10 mouse cellular contexts compared by ENCODE assay signal in genomic region chr11:103261671-103262411, GRCm38 (mm10). TPM values are rescaled to one million over a fixed set of nuclear protein-coding genes. Genes with fewer than 3 reads are reported as not detected.
DNase-seq lines count a peak whose midpoint lies in the region; ATAC-seq and TF ChIP-seq lines count a peak whose summit lies in the region.
"Had no signal": no experiment of that assay in that cellular context is flagged by ENCODE, and none has a peak within 500 bp of the region (broad histone marks: within the 10 kb centered on the region; RNA-seq: fewer than 3 reads in every experiment).

No protein-coding gene starts in this region.

- H3K27ac ChIP-seq in hindbrain, embryonic 13.5 days = no peak overlapping the region
- no peak overlapping the region for H3K27ac ChIP-seq in hindbrain, embryonic 16.5 days (ENCODE audit: low read depth, low read length)
- peak overlapping the region; percentile 78 for H3K27ac ChIP-seq in CH12.LX (ENCODE audit: insufficient read depth, low read depth)
- peak overlapping the region; percentile 81 for H3K27ac ChIP-seq in heart, adult 2 months
- peak overlapping the region; percentile 47; the same call in 1 of the 2 replicates for H3K27ac ChIP-seq in kidney, embryonic 14.5 days (ENCODE audit: low read depth, low read length)
- H3K27ac ChIP-seq: forebrain, embryonic 12.5 days; limb, embryonic 12.5 days had no signal

- in situ Hi-C loops in CH12.LX (cut with MboI; ENCODE audit: low pct_ligation_motif_present, low pct_unique_long_range_greater_than_20kb, low sequenced_read_pairs) = no loop called here

- intact Hi-C loops in heart, adult 2 months (cut with DNase I) = no loop called here

- DNase-seq in CH12.LX (ENCODE audit: extremely low read depth) = no peak
- DNase-seq in heart, adult 2 months = peak in 1 of 2 experiments; percentile 79
- no peak for DNase-seq in frontal cortex, postnatal 25 days (ENCODE audit: low spot score in 2 of 2)
- no peak for DNase-seq in ovary, postnatal 10 days (ENCODE audit: low spot score)

- H3K4me1 ChIP-seq in hindbrain, embryonic 13.5 days (replicated peaks) = peaks cover 54% of the 10 kb centered on the region
- peaks cover 34% of the 10 kb centered on the region for H3K4me1 ChIP-seq in hindbrain, embryonic 16.5 days (ENCODE audit: control insufficient read depth, insufficient read depth, low read depth, low read length)
- peaks cover 47 to 83% of the 10 kb centered on the region in 2 experiments for H3K4me1 ChIP-seq in CH12.LX (ENCODE audit: control insufficient read depth in 1 of 2, insufficient read depth in 2 of 2)
- peaks cover 16% of the 10 kb centered on the region for H3K4me1 ChIP-seq in heart, adult 2 months (ENCODE audit: control insufficient read depth, insufficient read depth, low read length)
- peaks cover 50% of the 10 kb centered on the region for H3K4me1 ChIP-seq in kidney, embryonic 14.5 days (ENCODE audit: control insufficient read depth, insufficient read depth, low read length)

- no peak for TF ChIP-seq POLR2A in CH12.LX (IDR thresholded peaks at IDR 0.05; ENCODE audit: low read depth, low read length)
- no peak for TF ChIP-seq POLR2A in heart, adult 2 months (IDR thresholded peaks at IDR 0.05; ENCODE audit: insufficient read depth, low read depth, low read length)

- WGBS in hindbrain, embryonic 13.5 days = 86% methylated on average over 7 of the region's 7 CpGs
- WGBS in hindbrain, embryonic 16.5 days = 84% methylated on average over 7 of the region's 7 CpGs
- 52% methylated on average over 7 of the region's 7 CpGs for WGBS in heart, adult 2 months
- 83% methylated on average over 7 of the region's 7 CpGs for WGBS in kidney, embryonic 14.5 days

- no peak for ATAC-seq in hindbrain, embryonic 13.5 days (ENCODE audit: low FRiP score)
- no peak for ATAC-seq in hindbrain, embryonic 16.5 days
- ATAC-seq in kidney, embryonic 14.5 days (ENCODE audit: low FRiP score, low TSS enrichment) = no peak
- no peak for ATAC-seq in monocyte, adult 5-6 weeks (replicated peaks; ENCODE audit: insufficient number of reproducible peaks, low FRiP score, low TSS enrichment, poor library complexity, severe bottlenecking)

- no peaks in the 10 kb centered on the region for H3K27me3 ChIP-seq in hindbrain, embryonic 13.5 days
- H3K27me3 ChIP-seq in hindbrain, embryonic 16.5 days (replicated peaks; ENCODE audit: control insufficient read depth, insufficient read depth, low read length) = no peaks in the 10 kb centered on the region
- no peaks in the 10 kb centered on the region for H3K27me3 ChIP-seq in CH12.LX (replicated peaks)
- no peaks in the 10 kb centered on the region for H3K27me3 ChIP-seq in heart, adult 2 months (ENCODE audit: control insufficient read depth, insufficient read depth, low read length)
- no peaks in the 10 kb centered on the region for H3K27me3 ChIP-seq in kidney, embryonic 14.5 days (ENCODE audit: control insufficient read depth, insufficient read depth, low read length)
- H3K27me3 ChIP-seq: forebrain, embryonic 12.5 days; limb, embryonic 12.5 days had no signal

- TF ChIP-seq CTCF in CH12.LX (conservative IDR thresholded peaks at IDR 0.05 in 1 of 2, IDR thresholded peaks at IDR 0.05 in 1 of 2; ENCODE audit: low read depth in 2 of 2, low read length in 2 of 2) = no peak
- no peak for TF ChIP-seq CTCF in heart, adult 2 months (IDR thresholded peaks at IDR 0.05)

- H3K4me2 ChIP-seq in hindbrain, embryonic 13.5 days = no peak overlapping the region
- H3K4me2 ChIP-seq in hindbrain, embryonic 16.5 days (ENCODE audit: low read length) = no peak overlapping the region
- H3K4me2 ChIP-seq in CH12.LX (ENCODE audit: insufficient read depth, low read depth, poor library complexity, severe bottlenecking) = peak overlapping the region; percentile 76
- H3K4me2 ChIP-seq in kidney, embryonic 14.5 days (replicated peaks; ENCODE audit: low read depth, low read length) = no peak overlapping the region
- H3K4me2 ChIP-seq: forebrain, embryonic 12.5 days; limb, embryonic 12.5 days had no signal

- TF ChIP-seq EP300 in CH12.LX (IDR thresholded peaks at IDR 0.05; ENCODE audit: low read length) = no peak
- peak; percentile 43; the same call in 1 of the 2 replicates for TF ChIP-seq EP300 in heart, adult 2 months (IDR thresholded peaks at IDR 0.05; ENCODE audit: insufficient read depth, low read depth, low read length)

- no peaks in the 10 kb centered on the region for H3K36me3 ChIP-seq in hindbrain, embryonic 13.5 days
- no peaks in the 10 kb centered on the region for H3K36me3 ChIP-seq in hindbrain, embryonic 16.5 days (ENCODE audit: control insufficient read depth, insufficient read depth, low read length)
- peaks cover 0 to 20% of the 10 kb centered on the region in 2 experiments for H3K36me3 ChIP-seq in CH12.LX (replicated peaks in 1 of 2; ENCODE audit: control insufficient read depth in 1 of 2, insufficient read depth in 1 of 2, low read length in 1 of 2)
- H3K36me3 ChIP-seq in heart, adult 2 months (ENCODE audit: control insufficient read depth, insufficient read depth, low read length) = no peaks in the 10 kb centered on the region
- no peaks in the 10 kb centered on the region for H3K36me3 ChIP-seq in kidney, embryonic 14.5 days (ENCODE audit: control insufficient read depth, insufficient read depth, low read length)
- H3K36me3 ChIP-seq: forebrain, embryonic 12.5 days; limb, embryonic 12.5 days had no signal

- H3K9ac ChIP-seq in hindbrain, embryonic 13.5 days = 0 out of 2 replicates have a peak overlapping the region, but pooled peaks have one; percentile 29
- H3K9ac ChIP-seq in hindbrain, embryonic 16.5 days (ENCODE audit: low read depth, low read length) = no peak overlapping the region
- H3K9ac ChIP-seq in CH12.LX (ENCODE audit: insufficient read depth, low read depth) = peak overlapping the region; percentile 90
- peak overlapping the region; percentile 34 for H3K9ac ChIP-seq in heart, adult 2 months (ENCODE audit: low read depth, low read length)
- peak overlapping the region; percentile 1; the same call in 1 of the 2 replicates for H3K9ac ChIP-seq in kidney, embryonic 14.5 days (ENCODE audit: low read depth, low read length)
- H3K9ac ChIP-seq: forebrain, embryonic 12.5 days; limb, embryonic 12.5 days had no signal

- no peak for TF ChIP-seq RAD21 in CH12.LX (IDR thresholded peaks at IDR 0.05; ENCODE audit: low read depth, low read length)

- H3K79me2 ChIP-seq in CH12.LX (replicated peaks; ENCODE audit: control insufficient read depth, extremely low read depth, insufficient read depth, poor library complexity, severe bottlenecking) = peaks cover 48% of the 10 kb centered on the region
- peaks cover 4% of the 10 kb centered on the region for H3K79me2 ChIP-seq in heart, adult 2 months (replicated peaks; ENCODE audit: control insufficient read depth, insufficient read depth, low read length)

- H3K9me3 ChIP-seq in hindbrain, embryonic 13.5 days = no peaks in the 10 kb centered on the region
- H3K9me3 ChIP-seq in hindbrain, embryonic 16.5 days (ENCODE audit: control insufficient read depth, low read length) = no peaks in the 10 kb centered on the region
- H3K9me3 ChIP-seq in CH12.LX (replicated peaks; ENCODE audit: low read length) = no peaks in the 10 kb centered on the region
- no peaks in the 10 kb centered on the region for H3K9me3 ChIP-seq in kidney, embryonic 14.5 days (ENCODE audit: control insufficient read depth, low read length)
- H3K9me3 ChIP-seq: forebrain, embryonic 12.5 days; limb, embryonic 12.5 days had no signal

- H3K4me3 ChIP-seq in hindbrain, embryonic 13.5 days = no peak overlapping the region
- H3K4me3 ChIP-seq in hindbrain, embryonic 16.5 days (ENCODE audit: low read length) = no peak overlapping the region
- peak overlapping the region; percentile 44 to 81 (median 51) for H3K4me3 ChIP-seq in CH12.LX (replicated peaks in 1 of 3; ENCODE audit: low read depth in 2 of 3, low read length in 2 of 3, poor library complexity in 1 of 3)
- H3K4me3 ChIP-seq in heart, adult 2 months = peak overlapping the region; percentile 17
- H3K4me3 ChIP-seq in kidney, embryonic 14.5 days (ENCODE audit: low read length) = no peak overlapping the region
- H3K4me3 ChIP-seq: forebrain, embryonic 12.5 days; limb, embryonic 12.5 days had no signal

- dilution Hi-C loops in CH12.LX (cut with MboI; ENCODE audit: extremely low pct_ligation_motif_present, extremely low pct_unique_long_range_greater_than_20kb, low sequenced_read_pairs) = no loop called here

TF ChIP-seq in CH12.LX, 34 proteins besides CTCF, POLR2A, EP300 and RAD21 (continues in another document):
- no peak for TF ChIP-seq HCFC1 (IDR thresholded peaks at IDR 0.05; ENCODE audit: low read depth, low read length)
- no peak for TF ChIP-seq MAX (IDR thresholded peaks at IDR 0.05; ENCODE audit: low read length)

RNA-seq across cellular contexts. Expression of gene Map3k14, which starts 5.4 kb away (rescaled TPM):
- 3.2 and 3.4 TPM in 2 replicates for polyA plus RNA-seq in hindbrain, embryonic 13.5 days (2015; fragmentation: Nextera tagmentation; extraction: Ambion mirVana)
- 4.6 and 4.7 TPM in 2 replicates for polyA plus RNA-seq in hindbrain, embryonic 16.5 days (2015; fragmentation: Nextera tagmentation; extraction: Ambion mirVana)
- total RNA-seq in CH12.LX (2012; rRNA removed) (9.9 TPM in 2 replicates), CH12.LX (2014; rRNA removed) (4.2 and 4.5 TPM in 2 replicates)
- 9.0 and 11.2 TPM in 2 replicates for polyA plus RNA-seq in CH12.LX (2012; ENCODE audit: insufficient read length, low read depth)
- total RNA-seq in heart, adult 2 months (2021) = 1 to 10 TPM; 3.0 to 3.4 TPM
- polyA plus RNA-seq in heart, adult 2 months (2012; rRNA removed) = 3.7 and 4.5 TPM in 2 replicates
- 3.3 and 4.8 TPM in 2 replicates for polyA plus RNA-seq in kidney, embryonic 14.5 days (2014; fragmentation: Nextera tagmentation; extraction: Ambion mirVana)
- total RNA-seq in monocyte, adult 5-6 weeks (2017) = 72.0 to 89.0 TPM (median 88.0 TPM) in 3 replicates

RNA-seq across cellular contexts. Expression of gene Spata32, which starts 43.6 kb away (rescaled TPM):
- polyA plus RNA-seq in hindbrain, embryonic 13.5 days (2015; fragmentation: Nextera tagmentation; extraction: Ambion mirVana) = 0.40 and 0.58 TPM in 2 replicates
- polyA plus RNA-seq in hindbrain, embryonic 16.5 days (2015; fragmentation: Nextera tagmentation; extraction: Ambion mirVana) = 0.99 and 1.3 TPM in 2 replicates
- total RNA-seq in CH12.LX (2012; rRNA removed) (not detected in 2 replicates), CH12.LX (2014; rRNA removed) (not detected in 2 replicates)
- polyA plus RNA-seq in CH12.LX (2012; ENCODE audit: insufficient read length, low read depth) = not detected in 2 replicates
- total RNA-seq in heart, adult 2 months (2021) = not detected
- not detected in 2 replicates for polyA plus RNA-seq in heart, adult 2 months (2012; rRNA removed)
- polyA plus RNA-seq in kidney, embryonic 14.5 days (2014; fragmentation: Nextera tagmentation; extraction: Ambion mirVana) = not detected in 2 replicates
- not detected in 3 replicates for total RNA-seq in monocyte, adult 5-6 weeks (2017)
- polyA plus RNA-seq: forebrain, embryonic 12.5 days; limb, embryonic 12.5 days had no signal

RNA-seq across cellular contexts. Expression of gene 1700023F06Rik, which starts 53.5 kb away (rescaled TPM):
- polyA plus RNA-seq in hindbrain, embryonic 13.5 days (2015; fragmentation: Nextera tagmentation; extraction: Ambion mirVana) = 0.87 and 1.3 TPM in 2 replicates
- 1.9 and 3.0 TPM in 2 replicates for polyA plus RNA-seq in hindbrain, embryonic 16.5 days (2015; fragmentation: Nextera tagmentation; extraction: Ambion mirVana)
- not detected in 2 replicates for total RNA-seq in CH12.LX (2012; rRNA removed)
- not detected in 2 replicates for total RNA-seq in CH12.LX (2014; rRNA removed)
- polyA plus RNA-seq in CH12.LX (2012; ENCODE audit: insufficient read length, low read depth) = not detected in 2 replicates
- not detected for total RNA-seq in heart, adult 2 months (2021)
- polyA plus RNA-seq in heart, adult 2 months (2012; rRNA removed) = 0.21 TPM in 1 of 2 replicates, not detected in the other
- polyA plus RNA-seq in kidney, embryonic 14.5 days (2014; fragmentation: Nextera tagmentation; extraction: Ambion mirVana) = 0.26 and 0.29 TPM in 2 replicates
- total RNA-seq in monocyte, adult 5-6 weeks (2017) = not detected in 3 replicates

Comparison
In these comparisons a context has a peak if more than half of its experiments do, and no peak if none do; other contexts are left out.
1. H3K27ac ChIP-seq: peak in CH12.LX (single experiment), heart, adult 2 months (single experiment) and kidney, embryonic 14.5 days (single experiment); none in hindbrain, embryonic 13.5 days (single experiment) and hindbrain, embryonic 16.5 days (single experiment).
2. H3K4me3 ChIP-seq: peak in CH12.LX (3 of 3) and heart, adult 2 months (single experiment); none in hindbrain, embryonic 13.5 days (single experiment), hindbrain, embryonic 16.5 days (single experiment) and kidney, embryonic 14.5 days (single experiment).